Mouse (Mus musculus) midbrain, embryonic 15.5 days (tissue): ENCODE results near the gene Gm28635. TPM values are rescaled to one million over a fixed set of nuclear protein-coding genes. Genes with fewer than 3 reads are reported as not detected.
"Not testable (repeated sequence)": the region's sequence is repeated elsewhere in the genome, so short reads cannot be mapped to it uniquely, and the experiment has no call there.

ENCODE experiments used
- ATAC-seq: fragments of 200-750 bp; cut with Nextera tagmentation; replicated peaks from 2 replicates; pipeline ENCODE4 v1.8.0; 2017; ENCODE audit warnings: moderate TSS enrichment
- H3K27ac ChIP-seq: fragments of 300-500 bp; sonication (generic); 2 replicates; pipeline ENCODE4 v1.5.1; 2015; ENCODE audit warnings: mild to moderate bottlenecking, inconsistent platforms
- H3K27me3 ChIP-seq: fragments of 300-500 bp; sonication (generic); replicated peaks from 2 replicates; pipeline ENCODE4 v1.6.1; 2015; ENCODE audit warnings: inconsistent platforms
- H3K36me3 ChIP-seq: fragments of 300-500 bp; sonication (generic); replicated peaks from 2 replicates; pipeline ENCODE4 v1.6.1; 2015; ENCODE audit warnings: inconsistent platforms
- H3K4me1 ChIP-seq: fragments of 300-500 bp; sonication (generic); 2 replicates; pipeline ENCODE4 v1.6.1; 2015; ENCODE audit warnings: inconsistent platforms
- H3K4me2 ChIP-seq: fragments of 300-500 bp; sonication (generic); 2 replicates; pipeline ENCODE4 v1.6.1; 2015; ENCODE audit warnings: inconsistent platforms, mild to moderate bottlenecking, moderate library complexity
- H3K4me3 ChIP-seq: fragments of 300-500 bp; sonication (generic); 2 replicates; pipeline ENCODE4 v1.5.1; 2015; ENCODE audit warnings: mild to moderate bottlenecking, inconsistent platforms
- H3K9ac ChIP-seq: fragments of 300-500 bp; sonication (generic); 2 replicates; pipeline ENCODE4 v1.6.1; 2015; ENCODE audit warnings: mild to moderate bottlenecking, inconsistent platforms
- H3K9me3 ChIP-seq: fragments of 300-500 bp; sonication (generic); 2 replicates; pipeline ENCODE4 v1.6.1; 2016; ENCODE audit warnings: inconsistent platforms
- WGBS: fragments of 180-500 bp; shearing (Covaris S2); methylation state at CpG from one replicate; pipeline ENCODE4 v1.1.7; 2015; ENCODE audit warnings: mixed read lengths; 5-methylcytosine and 5-hydroxymethylcytosine counted together
- polyA plus RNA-seq: library from polyadenylated mRNA; unstranded; fragments of >200 nt; fragmentation: Nextera tagmentation; extraction: Ambion mirVana; gene quantifications from 2 replicates; pipeline ENCODE4 v1.2.1, GENCODE M21; 2015

The Gm28635 gene
- polyA plus RNA-seq, 1 experiment from 2014 or later = not detected

- peak overlapping the region; percentile 60 for H3K9ac ChIP-seq
- H3K4me1 ChIP-seq = peaks cover 28% of the 10 kb centered on the region
- peaks cover 29% of the 10 kb centered on the region for H3K36me3 ChIP-seq
- H3K4me2 ChIP-seq = peak overlapping the region; percentile 58
- WGBS = 10% methylated on average over 22 of the region's 22 CpGs
- H3K27ac ChIP-seq = peak overlapping the region; percentile 86
- peak; percentile 77 for ATAC-seq
- no peaks in the 10 kb centered on the region for H3K9me3 ChIP-seq
- H3K4me3 ChIP-seq = peak overlapping the region; percentile 91
- H3K27me3 ChIP-seq = no peaks in the 10 kb centered on the region
These were observed 422 bp downstream of the Gm28635 start for GRCm38 (mm10) chr2:84677270-84677967.

- Histone ChIP-seq H3K27ac (0 out of 2 replicates have a peak overlapping the region, but pooled peaks have one; percentile 92), H3K4me3 (0 out of 2 replicates have a peak overlapping the region, but pooled peaks have one; percentile 97), H3K4me2 (peak overlapping the region; percentile 75; the same call in 1 of the 2 replicates), H3K4me1 (peaks cover 24% of the 10 kb centered on the region), H3K36me3 (peaks cover 30% of the 10 kb centered on the region)
- not testable (repeated sequence) for ATAC-seq, H3K9me3 ChIP-seq, H3K9ac ChIP-seq, H3K27me3 ChIP-seq
- 61% methylated on average over 4 of the region's 5 CpGs for WGBS
These were observed 6.3 kb downstream of the Gm28635 start for GRCm38 (mm10) chr2:84671535-84671934.

- WGBS = under 1% methylated on average over 20 of the region's 20 CpGs
- peak within 1 kb of the TSS; percentile 92 for H3K27ac ChIP-seq
- no peaks in the 10 kb centered on the region for H3K9me3 ChIP-seq
- peaks cover 16% of the 10 kb centered on the region for H3K4me1 ChIP-seq
- peak; percentile 98 for ATAC-seq
- peak within 1 kb of the TSS; percentile 75 for H3K4me2 ChIP-seq
- peak within 1 kb of the TSS; percentile 97 for H3K4me3 ChIP-seq
- peak within 1 kb of the TSS; percentile 88 for H3K9ac ChIP-seq
- peaks cover 28% of the 10 kb centered on the region for H3K36me3 ChIP-seq
- H3K27me3 ChIP-seq = no peaks in the 10 kb centered on the region
These were observed 7.3 kb downstream of the Gm28635 start, which contains the start of gene Selenoh for GRCm38 (mm10) chr2:84670569-84670933. TSS of gene Selenoh (minus strand) at chr2:84670770.

- peak overlapping the region; percentile 88 for H3K9ac ChIP-seq
- peaks cover 23% of the 10 kb centered on the region for H3K36me3 ChIP-seq
- peak overlapping the region; percentile 92 for H3K27ac ChIP-seq
- H3K4me3 ChIP-seq = peak overlapping the region; percentile 97
- peaks cover 16% of the 10 kb centered on the region for H3K4me1 ChIP-seq
- H3K9me3 ChIP-seq = no peaks in the 10 kb centered on the region
- H3K27me3 ChIP-seq = no peaks in the 10 kb centered on the region
- peak overlapping the region; percentile 75 for H3K4me2 ChIP-seq
- WGBS = 2% methylated on average over 39 of the region's 39 CpGs
- ATAC-seq = peak; percentile 88
These were observed 7.8 kb downstream of the Gm28635 start for GRCm38 (mm10) chr2:84669828-84670568.

- ATAC-seq = no peak
- H3K27ac ChIP-seq = no peak overlapping the region
- H3K9ac ChIP-seq = no peak overlapping the region
- no peaks in the 10 kb centered on the region for H3K27me3 ChIP-seq
- H3K4me3 ChIP-seq = no peak overlapping the region
- 79% methylated on average over 12 of the region's 12 CpGs for WGBS
- peaks cover 12% of the 10 kb centered on the region for H3K4me1 ChIP-seq
- H3K4me2 ChIP-seq = no peak overlapping the region
- no peaks in the 10 kb centered on the region for H3K36me3 ChIP-seq
- H3K9me3 ChIP-seq = no peaks in the 10 kb centered on the region
These were observed 11.8 kb downstream of the Gm28635 start for GRCm38 (mm10) chr2:84666081-84666480.

GRCm38 (mm10) chr2:84662866-84663265 lies 15.0 kb downstream of the Gm28635 start:
- ATAC-seq = no peak
- H3K4me3 ChIP-seq = no peak overlapping the region

GRCm38 (mm10) chr2:84660253-84660652 lies 17.6 kb downstream of the Gm28635 start:
- Histone ChIP-seq H3K27ac (no peak overlapping the region), H3K9me3 (no peaks in the 10 kb centered on the region), H3K4me2 (no peak overlapping the region), H3K36me3 (no peaks in the 10 kb centered on the region), H3K4me3 (no peak overlapping the region), H3K9ac (no peak overlapping the region), H3K27me3 (no peaks in the 10 kb centered on the region), H3K4me1 (no peaks in the 10 kb centered on the region)
- 68% methylated on average over 3 of the region's 3 CpGs for WGBS
- ATAC-seq = no peak

More at GRCm38 (mm10) chr2:84662866-84663265, 15.0 kb downstream of the Gm28635 start:
- no peaks in the 10 kb centered on the region for H3K9me3 ChIP-seq
- no peak overlapping the region for H3K9ac ChIP-seq
- H3K4me2 ChIP-seq = no peak overlapping the region
- 24% methylated on average over 2 of the region's 2 CpGs for WGBS
- H3K27ac ChIP-seq = no peak overlapping the region
- no peaks in the 10 kb centered on the region for H3K27me3 ChIP-seq
- no peaks in the 10 kb centered on the region for H3K4me1 ChIP-seq
- no peaks in the 10 kb centered on the region for H3K36me3 ChIP-seq

GRCm38 (mm10) chr2:84658806-84659205 lies 19.0 kb downstream of the Gm28635 start, which contains the start of gene Btbd18:
TSS of gene Btbd18 (plus strand) at chr2:84659079.
- Histone ChIP-seq H3K27me3 (no peaks in the 10 kb centered on the region), H3K4me2 (no peak within 1 kb of the TSS), H3K4me1 (no peaks in the 10 kb centered on the region), H3K9me3 (no peaks in the 10 kb centered on the region), H3K4me3 (no peak within 1 kb of the TSS), H3K9ac (no peak within 1 kb of the TSS), H3K27ac (no peak within 1 kb of the TSS), H3K36me3 (no peaks in the 10 kb centered on the region)
- no peak for ATAC-seq
- WGBS = 95% methylated on average over 32 of the region's 32 CpGs

- 71% methylated on average over 1 of the region's 1 CpGs for WGBS
- no peak overlapping the region for H3K4me2 ChIP-seq
- no peak for ATAC-seq
These were observed 22.0 kb downstream of the Gm28635 start for GRCm38 (mm10) chr2:84655864-84656263.

GRCm38 (mm10) chr2:84653354-84653753 lies 24.5 kb downstream of the Gm28635 start:
- no peaks in the 10 kb centered on the region for H3K9me3 ChIP-seq
- H3K4me3 ChIP-seq = no peak overlapping the region
- H3K27me3 ChIP-seq = no peaks in the 10 kb centered on the region
- H3K9ac ChIP-seq = no peak overlapping the region
- no peak overlapping the region for H3K4me2 ChIP-seq
- H3K36me3 ChIP-seq = no peaks in the 10 kb centered on the region
- no peak for ATAC-seq
- peaks cover 4% of the 10 kb centered on the region; the same call in 1 of the 2 replicates for H3K4me1 ChIP-seq
- no peak overlapping the region for H3K27ac ChIP-seq

More at GRCm38 (mm10) chr2:84655864-84656263, 22.0 kb downstream of the Gm28635 start:
- Histone ChIP-seq H3K4me1 (peaks cover 4% of the 10 kb centered on the region; the same call in 1 of the 2 replicates), H3K27me3 (no peaks in the 10 kb centered on the region), H3K9ac (no peak overlapping the region), H3K9me3 (no peaks in the 10 kb centered on the region), H3K4me3 (no peak overlapping the region), H3K36me3 (no peaks in the 10 kb centered on the region), H3K27ac (no peak overlapping the region)

GRCm38 (mm10) chr2:84650464-84651195 lies 27.2 kb downstream of the Gm28635 start, which contains the start of gene Ctnnd1:
TSS of gene Ctnnd1 (minus strand) at chr2:84650765.
- peak within 1 kb of the TSS; percentile 95 for H3K27ac ChIP-seq
- no peaks in the 10 kb centered on the region for H3K9me3 ChIP-seq
- H3K9ac ChIP-seq = peak within 1 kb of the TSS; percentile 81
- no peaks in the 10 kb centered on the region for H3K36me3 ChIP-seq
- under 1% methylated on average over 15 of the region's 15 CpGs for WGBS
- peak; percentile 98 for ATAC-seq
- peaks cover 23% of the 10 kb centered on the region for H3K4me1 ChIP-seq
- peak within 1 kb of the TSS; percentile 76 for H3K4me2 ChIP-seq
- H3K4me3 ChIP-seq = peak within 1 kb of the TSS; percentile 76
- no peaks in the 10 kb centered on the region for H3K27me3 ChIP-seq

- H3K4me1 ChIP-seq = peaks cover 23% of the 10 kb centered on the region
- WGBS = 0% methylated on average over 10 of the region's 10 CpGs
- H3K4me3 ChIP-seq = peak overlapping the region; percentile 76
- no peak for ATAC-seq
- no peaks in the 10 kb centered on the region for H3K9me3 ChIP-seq
- peak overlapping the region; percentile 38; the same call in 1 of the 2 replicates for H3K27ac ChIP-seq
- H3K4me2 ChIP-seq = peak overlapping the region; percentile 76
- H3K27me3 ChIP-seq = no peaks in the 10 kb centered on the region
- H3K9ac ChIP-seq = peak overlapping the region; percentile 81
- no peaks in the 10 kb centered on the region for H3K36me3 ChIP-seq
These were observed 28.2 kb downstream of the Gm28635 start for GRCm38 (mm10) chr2:84649674-84650073.
